Mouse (Mus musculus) ES-Bruce4 (cell line): ENCODE measurements around the gene Calr.

Experiments used
- CTCF ChIP-seq: IDR thresholded peaks from one replicate; pipeline ENCODE4 v1.8.1; 2011; ENCODE audit warnings: low read depth, low read length
- EP300 ChIP-seq: IDR thresholded peaks from 2 replicates; pipeline ENCODE4 v1.6.1; 2011; ENCODE audit warnings: low read depth, low read length; ENCODE audit not compliant: insufficient read depth

- TF ChIP-seq CTCF = no peak
- TF ChIP-seq EP300 = no peak
These were observed 30.7 kb upstream of the Calr start for GRCm38 (mm10) chr8:84877297-84878035.
